Mouse (Mus musculus) ES-Bruce4 (cell line): ENCODE measurements around the gene Cib4. TPM values are rescaled to one million over a fixed set of nuclear protein-coding genes. Genes with fewer than 3 reads are reported as not detected.

Experiments
- H3K27ac ChIP-seq: 2 replicates; pipeline ENCODE4 v1.5.1; 2012; ENCODE audit warnings: low read length, inconsistent platforms; ENCODE audit not compliant: insufficient read depth
- H3K27me3 ChIP-seq: 2 replicates; pipeline ENCODE4 v1.6.1; 2012; ENCODE audit warnings: mild to moderate bottlenecking, low read length, inconsistent platforms; ENCODE audit not compliant: control insufficient read depth, poor library complexity, insufficient read depth, severe bottlenecking
- H3K36me3 ChIP-seq: 2 replicates; pipeline ENCODE4 v1.6.1; 2012; ENCODE audit warnings: inconsistent platforms, mild to moderate bottlenecking, low read length, moderate library complexity; ENCODE audit not compliant: control insufficient read depth, poor library complexity, insufficient read depth, severe bottlenecking
- H3K4me1 ChIP-seq: one replicate; pipeline ENCODE4 v1.8.1; 2011; ENCODE audit warnings: low read length; ENCODE audit not compliant: control insufficient read depth, insufficient read depth
- H3K4me3 ChIP-seq: 2 replicates; pipeline ENCODE4 v1.5.1; 2011; ENCODE audit warnings: low read depth, mild to moderate bottlenecking, low read length
- H3K9ac ChIP-seq: 2 replicates; pipeline ENCODE4 v1.6.1; 2012; ENCODE audit warnings: low read depth, mild to moderate bottlenecking, inconsistent platforms; ENCODE audit not compliant: poor library complexity, severe bottlenecking
- H3K9me3 ChIP-seq: replicated peaks from 2 replicates; pipeline ENCODE4 v1.6.1; 2012; ENCODE audit warnings: mild to moderate bottlenecking, low read length, inconsistent platforms; ENCODE audit not compliant: control insufficient read depth, poor library complexity, insufficient read depth, severe bottlenecking
- CTCF ChIP-seq: IDR thresholded peaks from one replicate; pipeline ENCODE4 v1.8.1; 2011; ENCODE audit warnings: low read depth, low read length
- EP300 ChIP-seq: IDR thresholded peaks from 2 replicates; pipeline ENCODE4 v1.6.1; 2011; ENCODE audit warnings: low read depth, low read length; ENCODE audit not compliant: insufficient read depth
- POLR2A ChIP-seq: IDR thresholded peaks from one replicate; pipeline ENCODE4 v1.8.1; 2011; ENCODE audit warnings: low read length; ENCODE audit not compliant: insufficient read depth
- polyA plus RNA-seq: library from polyadenylated mRNA; stranded (reverse); fragments of >200 nt; gene quantifications from 2 replicates; pipeline ENCODE4 v1.2.4, GENCODE M21; 2011; ENCODE audit warnings: low read depth; ENCODE audit not compliant: missing spikeins, insufficient read depth, insufficient read length

Cib4 gene
- polyA plus RNA-seq = not detected in 2 replicates

DNA sequence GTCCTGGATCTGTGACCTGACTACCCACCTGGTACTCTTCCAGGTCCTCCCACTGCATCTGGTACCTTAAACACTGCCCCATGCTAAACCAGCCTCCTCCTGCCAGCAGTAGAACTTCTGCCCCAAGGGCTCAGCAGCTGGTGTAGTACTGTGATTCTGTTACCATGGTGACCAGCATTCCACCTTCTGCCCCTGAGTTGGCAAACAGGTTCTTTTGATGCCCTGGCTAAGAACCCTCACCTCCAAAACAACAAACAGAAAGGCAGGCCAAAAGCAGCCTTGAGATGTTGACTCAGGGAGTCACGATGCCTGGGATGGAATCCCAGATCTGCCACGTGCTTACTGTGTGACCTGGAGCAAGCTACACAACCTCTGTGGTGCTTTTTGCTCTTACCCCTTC lies at the start of gene Cib4:
Cib4 (minus strand) TSS at position 139 of the 400 bp plus-strand sequence.
- H3K27me3 ChIP-seq = no peaks in the 10 kb centered on the region
- H3K4me1 ChIP-seq = no peaks in the 10 kb centered on the region
- no peak within 1 kb of the TSS for H3K4me3 ChIP-seq
- no peak for TF ChIP-seq CTCF
- no peak for TF ChIP-seq POLR2A
- TF ChIP-seq EP300 = no peak
- H3K27ac ChIP-seq = no peak within 1 kb of the TSS
- H3K9ac ChIP-seq = no peak within 1 kb of the TSS
- no peaks in the 10 kb centered on the region for H3K9me3 ChIP-seq
- H3K36me3 ChIP-seq = no peaks in the 10 kb centered on the region

DNA sequence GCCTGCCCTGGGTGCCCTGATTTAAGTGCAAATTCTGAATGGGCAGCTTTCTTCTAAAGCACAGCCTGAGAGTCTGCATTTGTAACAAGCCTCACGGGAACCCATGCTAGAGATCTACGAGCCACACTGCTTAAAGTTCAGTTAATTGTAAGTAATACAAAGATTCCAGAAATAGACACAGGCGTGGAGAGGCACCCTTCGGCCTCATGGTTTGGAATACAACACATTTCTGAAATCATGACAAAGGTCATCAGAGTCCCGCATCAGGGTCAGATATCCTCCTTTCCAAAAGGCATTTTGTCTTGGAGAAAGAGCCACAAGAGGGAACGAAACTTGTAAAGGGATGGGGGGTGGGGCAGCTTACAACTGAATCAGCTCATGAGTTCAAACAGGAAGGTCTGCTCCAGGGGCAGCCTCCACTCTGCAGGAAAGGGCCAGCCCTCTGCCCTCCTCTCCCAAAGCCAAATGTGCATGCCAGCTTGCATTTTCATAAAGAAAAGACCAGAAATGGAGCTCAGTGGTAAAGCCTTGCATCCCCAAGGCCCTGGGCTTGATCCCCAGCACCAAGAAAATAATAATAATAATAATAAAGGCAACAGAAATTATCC lies 49.4 kb upstream of the Cib4 start:
- Histone ChIP-seq H3K36me3 (no peaks in the 10 kb centered on the region), H3K9me3 (no peaks in the 10 kb centered on the region), H3K9ac (no peak overlapping the region), H3K4me3 (no peak overlapping the region), H3K27me3 (no peaks in the 10 kb centered on the region), H3K27ac (no peak overlapping the region), H3K4me1 (no peaks in the 10 kb centered on the region)
- no peak for TF ChIP-seq EP300
- TF ChIP-seq CTCF = no peak
- no peak for TF ChIP-seq POLR2A

DNA sequence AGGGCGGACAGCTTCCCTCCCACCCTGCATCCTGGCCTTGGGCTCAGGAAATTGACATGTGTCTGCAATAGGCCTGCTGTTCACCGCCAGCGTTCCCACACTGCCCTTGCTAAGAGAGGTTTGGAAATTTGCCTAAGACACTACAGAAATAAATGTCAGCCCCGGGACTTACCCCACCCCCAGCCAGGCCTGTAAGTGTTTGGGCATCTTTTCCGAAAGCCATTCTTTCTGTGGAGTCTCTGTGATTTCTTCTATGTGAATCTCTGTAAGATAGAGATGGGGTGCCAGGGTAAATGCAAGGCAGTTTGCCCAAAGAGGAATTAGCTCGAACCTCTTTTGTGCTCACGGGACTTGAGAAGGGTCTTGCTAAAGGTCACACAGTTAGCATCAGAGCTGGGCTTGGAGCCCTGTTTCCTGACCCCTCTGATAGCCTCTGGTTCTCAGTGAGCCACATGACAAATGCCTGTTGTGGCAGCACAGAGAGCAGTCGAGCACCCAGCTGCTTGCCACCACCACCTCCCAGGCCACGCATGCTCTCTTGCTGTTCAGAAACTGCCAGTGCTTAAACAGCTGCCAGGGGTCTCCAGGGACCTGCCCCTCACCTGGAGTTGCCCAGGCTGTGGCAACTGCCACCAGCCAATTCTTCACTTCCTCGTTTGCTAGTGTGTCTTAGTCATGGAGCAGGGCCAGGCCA lies 48.3 kb upstream of the Cib4 start:
- Histone ChIP-seq H3K4me1 (no peaks in the 10 kb centered on the region), H3K9me3 (no peaks in the 10 kb centered on the region), H3K36me3 (no peaks in the 10 kb centered on the region), H3K9ac (no peak overlapping the region), H3K4me3 (no peak overlapping the region), H3K27ac (no peak overlapping the region), H3K27me3 (peaks cover 8% of the 10 kb centered on the region; the same call in 1 of the 2 replicates)
- no peak for TF ChIP-seq POLR2A
- TF ChIP-seq CTCF = no peak
- TF ChIP-seq EP300 = no peak

- no peaks in the 10 kb centered on the region for H3K4me1 ChIP-seq
- TF ChIP-seq CTCF (no peak), POLR2A (no peak), EP300 (no peak)
- H3K4me3 ChIP-seq = no peak overlapping the region
- no peak overlapping the region for H3K27ac ChIP-seq
- H3K9ac ChIP-seq = no peak overlapping the region
- H3K9me3 ChIP-seq = no peaks in the 10 kb centered on the region
- H3K36me3 ChIP-seq = no peaks in the 10 kb centered on the region
- peaks cover 11% of the 10 kb centered on the region for H3K27me3 ChIP-seq
Measured at GRCm38 (mm10) chr5:30593360-30593759, 47.7 kb upstream of the Cib4 start.

- no peak overlapping the region for H3K4me3 ChIP-seq
- no peak overlapping the region for H3K9ac ChIP-seq
- TF ChIP-seq CTCF = no peak
- no peak for TF ChIP-seq POLR2A
- no peak for TF ChIP-seq EP300
- H3K36me3 ChIP-seq = no peaks in the 10 kb centered on the region
- peaks cover 12% of the 10 kb centered on the region for H3K27me3 ChIP-seq
- no peaks in the 10 kb centered on the region for H3K4me1 ChIP-seq
- H3K27ac ChIP-seq = no peak overlapping the region
- H3K9me3 ChIP-seq = no peaks in the 10 kb centered on the region
Measured at GRCm38 (mm10) chr5:30592279-30592980, 46.8 kb upstream of the Cib4 start.

- Histone ChIP-seq H3K36me3 (no peaks in the 10 kb centered on the region), H3K9me3 (no peaks in the 10 kb centered on the region), H3K4me3 (no peak overlapping the region), H3K9ac (no peak overlapping the region), H3K27ac (no peak overlapping the region), H3K27me3 (peaks cover 12% of the 10 kb centered on the region), H3K4me1 (no peaks in the 10 kb centered on the region)
- TF ChIP-seq CTCF = no peak
- no peak for TF ChIP-seq POLR2A
- TF ChIP-seq EP300 = no peak
Measured at GRCm38 (mm10) chr5:30591786-30592185, 46.1 kb upstream of the Cib4 start.
